Mouse (Mus musculus) embryonic fibroblast, embryonic 13.5 days (primary cell): ENCODE results near the gene Ereg.

Experiments
- CTCF ChIP-seq: IDR thresholded peaks from 2 replicates; pipeline ENCODE4 v1.5.1; 2011; ENCODE audit warnings: mild to moderate bottlenecking, control low read depth, low read length, moderate library complexity, borderline replicate concordance; ENCODE audit not compliant: insufficient read depth
- POLR2A ChIP-seq: IDR thresholded peaks from 2 replicates; pipeline ENCODE4 v1.6.1; 2011; ENCODE audit warnings: low read depth, mild to moderate bottlenecking, control low read depth, low read length, moderate library complexity

DNA sequence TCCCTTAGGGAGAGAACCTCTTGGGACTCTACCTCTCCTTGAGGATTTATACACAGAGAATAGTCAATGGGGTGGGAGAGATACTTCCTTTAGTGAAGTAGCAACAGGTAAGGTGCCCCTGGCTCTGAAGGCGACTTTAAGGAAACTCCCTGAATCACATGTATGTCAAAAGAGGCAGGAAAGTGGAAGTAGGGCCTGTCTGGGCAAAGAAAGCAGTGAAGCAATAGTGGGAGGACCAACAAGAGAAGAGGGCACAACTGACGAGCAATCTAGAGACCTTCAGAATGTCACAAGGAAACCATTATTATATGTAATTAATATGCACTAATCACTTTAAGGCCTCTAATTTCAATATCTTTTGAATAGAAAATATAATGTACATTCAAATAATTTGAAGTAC lies 39.5 kb downstream of the Ereg start:
- TF ChIP-seq POLR2A = no peak
- TF ChIP-seq CTCF = no peak
